Mouse (Mus musculus) embryonic facial prominence, embryonic 15.5 days (tissue): ENCODE measurements around the gene Tmem169. TPM values are rescaled to one million over a fixed set of nuclear protein-coding genes. Genes with fewer than 3 reads are reported as not detected.
A peak's percentile ranks its signal among the peaks of the same experiment; 100 is the strongest.
"Not testable (repeated sequence)": the region's sequence is repeated elsewhere in the genome, so short reads cannot be mapped to it uniquely, and the experiment has no call there.

ENCODE experiments used
- ATAC-seq: fragments of 200-750 bp; cut with Nextera tagmentation; 2 replicates; pipeline ENCODE4 v1.8.0; 2017; ENCODE audit warnings: low read depth, moderate TSS enrichment; ENCODE audit not compliant: insufficient number of reproducible peaks, low FRiP score, low TSS enrichment
- H3K27ac ChIP-seq: fragments of 300-500 bp; sonication (generic); replicated peaks from 2 replicates; pipeline ENCODE4 v1.5.1; 2015; ENCODE audit warnings: mild to moderate bottlenecking, inconsistent platforms
- H3K27me3 ChIP-seq: fragments of 300-500 bp; sonication (generic); 2 replicates; pipeline ENCODE4 v1.6.1; 2015; ENCODE audit warnings: inconsistent platforms
- H3K36me3 ChIP-seq: fragments of 300-500 bp; sonication (generic); 2 replicates; pipeline ENCODE4 v1.6.1; 2015; ENCODE audit warnings: mild to moderate bottlenecking, inconsistent platforms
- H3K4me1 ChIP-seq: fragments of 300-500 bp; sonication (generic); 2 replicates; pipeline ENCODE4 v1.6.1; 2015; ENCODE audit warnings: inconsistent platforms
- H3K4me2 ChIP-seq: fragments of 300-500 bp; sonication (generic); replicated peaks from 2 replicates; pipeline ENCODE4 v1.6.1; 2015; ENCODE audit warnings: mild to moderate bottlenecking, inconsistent platforms
- H3K4me3 ChIP-seq: fragments of 300-500 bp; sonication (generic); replicated peaks from 2 replicates; pipeline ENCODE4 v1.5.1; 2015; ENCODE audit warnings: mild to moderate bottlenecking, inconsistent platforms
- H3K9ac ChIP-seq: fragments of 300-500 bp; sonication (generic); 2 replicates; pipeline ENCODE4 v1.6.1; 2015; ENCODE audit warnings: inconsistent platforms
- H3K9me3 ChIP-seq: fragments of 300-500 bp; sonication (generic); replicated peaks from 2 replicates; pipeline ENCODE4 v1.6.1; 2016; ENCODE audit warnings: inconsistent platforms
- WGBS: fragments of 180-500 bp; shearing (Covaris S2); methylation state at CpG from one replicate; pipeline ENCODE4 v1.1.7; 2015; 5-methylcytosine and 5-hydroxymethylcytosine counted together
- polyA plus RNA-seq: library from polyadenylated mRNA; unstranded; fragments of >200 nt; fragmentation: Nextera tagmentation; extraction: Ambion mirVana; gene quantifications from 2 replicates; pipeline ENCODE4 v1.2.1, GENCODE M21; 2015

Gene Tmem169
- 3.1 and 3.7 TPM in 2 replicates for polyA plus RNA-seq

- H3K4me2 ChIP-seq: peak within 1 kb of the TSS; percentile 86
- no peaks in the 10 kb centered on the region for H3K9me3 ChIP-seq
- no peaks in the 10 kb centered on the region for H3K27me3 ChIP-seq
- ATAC-seq: peak; percentile 99
- peak within 1 kb of the TSS; percentile 72 for H3K4me3 ChIP-seq
- no peaks in the 10 kb centered on the region for H3K36me3 ChIP-seq
- H3K9ac ChIP-seq: peak within 1 kb of the TSS; percentile 71
- under 1% methylated on average over 30 of the region's 30 CpGs for WGBS
- peaks cover 5% of the 10 kb centered on the region; the same call in 1 of the 2 replicates for H3K4me1 ChIP-seq
- peak within 1 kb of the TSS; percentile 85 for H3K27ac ChIP-seq
Measured at GRCm38 (mm10) chr1:72283992-72284485, at the start of gene Tmem169, which contains the start of gene Pecr. Tmem169 (plus strand) TSS chr1:72284369. Pecr (minus strand) TSS chr1:72284314.

- ATAC-seq: peak; percentile 90
- WGBS: under 1% methylated on average over 37 of the region's 50 CpGs
Measured at GRCm38 (mm10) chr1:72236363-72237006, 47.7 kb upstream of the Tmem169 start.

GRCm38 (mm10) chr1:72237007-72237775 is 47.0 kb upstream of the Tmem169 start:
- H3K4me3 ChIP-seq: peak overlapping the region; percentile 29
- H3K27ac ChIP-seq: no peak overlapping the region

More at GRCm38 (mm10) chr1:72236363-72237006, 47.7 kb upstream of the Tmem169 start:
- not testable (repeated sequence) for H3K27me3 ChIP-seq, H3K4me1 ChIP-seq, H3K36me3 ChIP-seq, H3K9me3 ChIP-seq
- Histone ChIP-seq H3K27ac (peak overlapping the region; percentile 90), H3K9ac (peak overlapping the region; percentile 41), H3K4me2 (peak overlapping the region; percentile 70), H3K4me3 (peak overlapping the region; percentile 58)

GRCm38 (mm10) chr1:72238016-72238580 is 46.1 kb upstream of the Tmem169 start:
- ATAC-seq: no peak
- no peaks in the 10 kb centered on the region for H3K36me3 ChIP-seq
- H3K4me1 ChIP-seq: peaks cover 5% of the 10 kb centered on the region; the same call in 1 of the 2 replicates
- no peaks in the 10 kb centered on the region for H3K9me3 ChIP-seq
- peak overlapping the region; percentile 38; the same call in 1 of the 2 replicates for H3K4me2 ChIP-seq
- no peak overlapping the region for H3K9ac ChIP-seq
- no peak overlapping the region for H3K4me3 ChIP-seq
- H3K27ac ChIP-seq: peak overlapping the region; percentile 39; the same call in 1 of the 2 replicates
- H3K27me3 ChIP-seq: no peaks in the 10 kb centered on the region
- WGBS: 51% methylated on average over 10 of the region's 10 CpGs

More at GRCm38 (mm10) chr1:72237007-72237775, 47.0 kb upstream of the Tmem169 start:
- Histone ChIP-seq H3K4me1 (peaks cover 5% of the 10 kb centered on the region; the same call in 1 of the 2 replicates), H3K36me3 (no peaks in the 10 kb centered on the region), H3K9me3 (no peaks in the 10 kb centered on the region), H3K4me2 (peak overlapping the region; percentile 38), H3K9ac (no peak overlapping the region), H3K27me3 (no peaks in the 10 kb centered on the region)
- WGBS: 2% methylated on average over 13 of the region's 13 CpGs
- ATAC-seq: peak; percentile 34; the same call in 1 of the 2 replicates

- not testable (repeated sequence) for H3K9me3 ChIP-seq
- WGBS: 78% methylated on average over 3 of the region's 3 CpGs
Measured at GRCm38 (mm10) chr1:72239113-72239512, 45.1 kb upstream of the Tmem169 start.

GRCm38 (mm10) chr1:72242581-72243143 is 41.5 kb upstream of the Tmem169 start:
- 78% methylated on average over 5 of the region's 5 CpGs for WGBS
- Histone ChIP-seq H3K27me3 (no peaks in the 10 kb centered on the region), H3K27ac (no peak overlapping the region), H3K4me1 (peaks cover 4% of the 10 kb centered on the region; the same call in 1 of the 2 replicates), H3K4me2 (no peak overlapping the region), H3K9ac (no peak overlapping the region), H3K9me3 (no peaks in the 10 kb centered on the region), H3K36me3 (no peaks in the 10 kb centered on the region), H3K4me3 (no peak overlapping the region)
- ATAC-seq: no peak

More at GRCm38 (mm10) chr1:72239113-72239512, 45.1 kb upstream of the Tmem169 start:
- H3K4me2 ChIP-seq, H3K27me3 ChIP-seq, ATAC-seq, H3K4me3 ChIP-seq, H3K36me3 ChIP-seq, H3K27ac ChIP-seq, H3K9ac ChIP-seq, H3K4me1 ChIP-seq: not testable (repeated sequence)

- Histone ChIP-seq H3K27ac (peak overlapping the region; percentile 99), H3K9me3 (no peaks in the 10 kb centered on the region), H3K27me3 (no peaks in the 10 kb centered on the region), H3K9ac (peak overlapping the region; percentile 62), H3K36me3 (no peaks in the 10 kb centered on the region), H3K4me2 (peak overlapping the region; percentile 61), H3K4me3 (peak overlapping the region; percentile 50), H3K4me1 (no peaks in the 10 kb centered on the region)
- under 1% methylated on average over 46 of the region's 47 CpGs for WGBS
- ATAC-seq: peak; percentile 96
Measured at GRCm38 (mm10) chr1:72243656-72244316, 40.4 kb upstream of the Tmem169 start.

- 0% methylated on average over 12 of the region's 12 CpGs for WGBS
- H3K9me3 ChIP-seq: no peaks in the 10 kb centered on the region
- H3K9ac ChIP-seq: no peak overlapping the region
- H3K4me1 ChIP-seq: no peaks in the 10 kb centered on the region
- H3K27me3 ChIP-seq: no peaks in the 10 kb centered on the region
- peak overlapping the region; percentile 61; the same call in 1 of the 2 replicates for H3K4me2 ChIP-seq
- peak overlapping the region; percentile 99 for H3K27ac ChIP-seq
- H3K36me3 ChIP-seq: no peaks in the 10 kb centered on the region
- H3K4me3 ChIP-seq: peak overlapping the region; percentile 50
- ATAC-seq: peak; percentile 81
Measured at GRCm38 (mm10) chr1:72244317-72245036, 39.7 kb upstream of the Tmem169 start.

GRCm38 (mm10) chr1:72248226-72248737 is 35.9 kb upstream of the Tmem169 start:
- H3K9me3 ChIP-seq, H3K4me3 ChIP-seq, H3K27ac ChIP-seq, H3K4me1 ChIP-seq, H3K36me3 ChIP-seq, H3K27me3 ChIP-seq, H3K9ac ChIP-seq, H3K4me2 ChIP-seq, ATAC-seq: not testable (repeated sequence)
- WGBS: 40% methylated on average over 9 of the region's 9 CpGs

GRCm38 (mm10) chr1:72251806-72252205 is 32.4 kb upstream of the Tmem169 start:
- Histone ChIP-seq H3K9me3 (no peaks in the 10 kb centered on the region), H3K4me2 (no peak overlapping the region), H3K36me3 (no peaks in the 10 kb centered on the region), H3K27ac (no peak overlapping the region), H3K4me1 (peaks cover 20% of the 10 kb centered on the region; the same call in 1 of the 2 replicates), H3K27me3 (no peaks in the 10 kb centered on the region), H3K9ac (no peak overlapping the region), H3K4me3 (no peak overlapping the region)
- no peak for ATAC-seq
- 78% methylated on average over 1 of the region's 1 CpGs for WGBS
